Mouse (Mus musculus) erythroblast, embryonic 14.5 days (primary cell): ENCODE results near the gene Hist1h2bk.

ENCODE experiments used
- GATA1 ChIP-seq: IDR thresholded peaks from 2 replicates; pipeline ENCODE4 v1.6.1; 2012; ENCODE audit warnings: low read length, inconsistent platforms, mixed read lengths
- TAL1 ChIP-seq: IDR thresholded peaks from 3 replicates; pipeline ENCODE4 v1.6.1; 2012; ENCODE audit warnings: low read length, inconsistent platforms, mixed read lengths

DNA sequence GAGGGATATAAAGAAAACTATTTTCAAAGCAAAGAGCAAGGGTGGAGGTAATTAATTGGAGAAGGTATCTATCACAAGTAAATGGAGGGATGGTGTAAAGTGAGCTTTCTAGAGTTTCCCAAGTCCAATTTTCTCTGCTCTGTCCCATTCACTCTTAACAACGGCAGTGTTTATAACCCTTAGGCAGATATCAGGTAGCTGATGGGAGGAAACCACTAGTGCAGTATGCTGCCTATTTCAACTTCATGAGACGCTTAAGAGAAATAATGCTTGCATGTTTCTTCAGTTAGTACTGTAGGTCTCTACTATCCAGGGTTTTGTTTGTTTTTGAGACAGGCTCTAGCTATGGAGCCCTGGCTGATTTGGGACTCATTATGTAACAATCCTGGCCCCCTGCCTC lies 1.7 kb downstream of the Hist1h2bk start:
- TF ChIP-seq GATA1 (no peak), TAL1 (no peak)
